Mouse (Mus musculus) myocyte (in vitro differentiated cells): ENCODE data around the gene Zfp423. TPM values are rescaled to one million over a fixed set of nuclear protein-coding genes. Genes with fewer than 3 reads are reported as not detected.

Experiments used
- H3K27me3 ChIP-seq: one replicate; pipeline ENCODE4 v1.6.1; 2011; ENCODE audit not compliant: control insufficient read depth, insufficient read depth, insufficient read length
- H3K36me3 ChIP-seq: one replicate; pipeline ENCODE4 v1.6.1; 2011; ENCODE audit not compliant: control insufficient read depth, insufficient read depth
- H3K4me2 ChIP-seq: one replicate; pipeline ENCODE4 v1.6.1; 2011; ENCODE audit warnings: low read depth, control low read depth
- H3K4me3 ChIP-seq: one replicate; pipeline ENCODE4 v1.5.1; 2011; ENCODE audit warnings: mild to moderate bottlenecking, control low read depth, moderate library complexity
- H3K79me2 ChIP-seq: one replicate; pipeline ENCODE4 v1.6.1; 2011; ENCODE audit not compliant: control insufficient read depth, insufficient read depth
- H3ac ChIP-seq: one replicate; pipeline ENCODE4 v1.6.1; 2011; ENCODE audit not compliant: control insufficient read depth, insufficient read length
- CEBPB ChIP-seq: IDR thresholded peaks from 2 replicates; pipeline ENCODE4 v1.6.1; 2011; ENCODE audit warnings: mild to moderate bottlenecking, moderate library complexity; ENCODE audit not compliant: poor library complexity, insufficient read depth, severe bottlenecking
- E2F4 ChIP-seq: IDR thresholded peaks from one replicate; pipeline ENCODE4 v1.6.1; 2011; ENCODE audit warnings: mild to moderate bottlenecking, control low read depth, moderate library complexity; ENCODE audit not compliant: insufficient read depth
- MAX ChIP-seq: IDR thresholded peaks from one replicate; pipeline ENCODE4 v1.6.1; 2011; ENCODE audit warnings: low read depth, mild to moderate bottlenecking, control low read depth
- MYOD1 ChIP-seq, 3 experiments: IDR thresholded peaks; one replicate each; pipeline ENCODE4 v1.6.1; 2011; ENCODE audit warnings: control low read depth in 2 of 3, low read depth in 2 of 3, mild to moderate bottlenecking in 2 of 3, moderate library complexity in 1 of 3; ENCODE audit not compliant: insufficient read length in 2 of 3, control insufficient read depth in 1 of 3
- MYOG ChIP-seq, 3 experiments: IDR thresholded peaks; one replicate each; pipeline ENCODE4 v1.6.1; 2011; ENCODE audit warnings: control low read depth in 2 of 3, low read depth in 2 of 3, mild to moderate bottlenecking in 2 of 3; ENCODE audit not compliant: insufficient read length in 2 of 3, control insufficient read depth in 1 of 3, insufficient read depth in 1 of 3
- POLR2A ChIP-seq: IDR thresholded peaks from one replicate; pipeline ENCODE4 v1.6.1; 2011; ENCODE audit warnings: low read depth, mild to moderate bottlenecking, control low read depth, moderate library complexity; ENCODE audit not compliant: insufficient read length
- POLR2AphosphoS2 ChIP-seq: IDR thresholded peaks from one replicate; pipeline ENCODE4 v1.6.1; 2011; ENCODE audit warnings: low read depth, control low read depth; ENCODE audit not compliant: insufficient read length
- REST ChIP-seq: IDR thresholded peaks from one replicate; pipeline ENCODE4 v1.6.1; 2011; ENCODE audit warnings: mild to moderate bottlenecking, control low read depth, moderate library complexity; ENCODE audit not compliant: insufficient read depth, insufficient read length
- SRF ChIP-seq: IDR thresholded peaks from one replicate; pipeline ENCODE4 v1.6.1; 2011; ENCODE audit warnings: low read depth; ENCODE audit not compliant: control insufficient read depth, insufficient read length
- TCF12 ChIP-seq: IDR thresholded peaks from one replicate; pipeline ENCODE4 v1.6.1; 2011; ENCODE audit warnings: mild to moderate bottlenecking, control low read depth; ENCODE audit not compliant: poor library complexity, insufficient read depth, severe bottlenecking
- TCF3 ChIP-seq: IDR thresholded peaks from one replicate; pipeline ENCODE4 v1.6.1; 2011; ENCODE audit warnings: low read depth, control low read depth; ENCODE audit not compliant: insufficient read length
- USF1 ChIP-seq: IDR thresholded peaks from one replicate; pipeline ENCODE4 v1.6.1; 2011; ENCODE audit warnings: low read depth, mild to moderate bottlenecking, control low read depth, moderate library complexity
- polyA plus RNA-seq: library from polyadenylated mRNA; unstranded; fragments of >200 nt; fragmentation: generic; extraction: Trizol; gene quantifications from one replicate; pipeline ENCODE4 v1.2.1, GENCODE M21; 2012; ENCODE audit warnings: missing spikeins

Zfp423 gene
- polyA plus RNA-seq, 1 experiment = 0.04 TPM

DNA sequence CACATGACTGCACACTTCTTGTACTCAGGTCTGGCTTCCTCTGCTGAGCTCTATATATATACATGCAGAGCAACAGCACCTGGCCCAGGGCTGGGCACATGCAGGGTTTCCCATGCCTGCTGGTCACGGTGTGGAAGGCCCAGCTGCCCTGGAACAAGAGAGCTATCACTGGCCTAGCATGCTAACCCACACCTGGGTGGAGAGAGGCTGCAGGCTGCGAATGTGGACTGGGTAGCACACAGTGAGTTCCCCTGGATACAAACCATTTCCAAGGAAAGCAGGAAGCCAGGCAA, 295.2 kb downstream of the Zfp423 start:
- Histone ChIP-seq H3K4me2 (no peak overlapping the region), H3K36me3 (no peaks in the 10 kb centered on the region), H3ac (no peak overlapping the region), H3K27me3 (peaks cover 8% of the 10 kb centered on the region), H3K79me2 (no peaks in the 10 kb centered on the region), H3K4me3 (no peak overlapping the region)
- TF ChIP-seq POLR2A = no peak
- no peak for TF ChIP-seq CEBPB
- no peak for TF ChIP-seq MYOG (IDR thresholded peaks at IDR 0.05; ENCODE audit: control insufficient read depth in 1 of 3, insufficient read depth in 1 of 3, insufficient read length in 2 of 3, low read depth in 2 of 3)
- TF ChIP-seq E2F4 = no peak
- TF ChIP-seq MYOD1 (IDR thresholded peaks at IDR 0.05; ENCODE audit: control insufficient read depth in 1 of 3, insufficient read length in 2 of 3, low read depth in 2 of 3) = no peak
- TF ChIP-seq SRF = no peak
- no peak for TF ChIP-seq TCF3
- TF ChIP-seq POLR2AphosphoS2 = no peak
- no peak for TF ChIP-seq TCF12
- TF ChIP-seq USF1 = no peak
- TF ChIP-seq MAX = no peak
- no peak for TF ChIP-seq REST

- TF ChIP-seq E2F4 (no peak), REST (no peak), POLR2A (no peak)
- Histone ChIP-seq H3ac (no peak overlapping the region), H3K4me3 (no peak overlapping the region), H3K4me2 (no peak overlapping the region), H3K36me3 (no peaks in the 10 kb centered on the region), H3K27me3 (peaks cover 8% of the 10 kb centered on the region), H3K79me2 (no peaks in the 10 kb centered on the region)
Observed at GRCm38 (mm10) chr8:87663349-87664216, 295.8 kb downstream of the Zfp423 start.

DNA sequence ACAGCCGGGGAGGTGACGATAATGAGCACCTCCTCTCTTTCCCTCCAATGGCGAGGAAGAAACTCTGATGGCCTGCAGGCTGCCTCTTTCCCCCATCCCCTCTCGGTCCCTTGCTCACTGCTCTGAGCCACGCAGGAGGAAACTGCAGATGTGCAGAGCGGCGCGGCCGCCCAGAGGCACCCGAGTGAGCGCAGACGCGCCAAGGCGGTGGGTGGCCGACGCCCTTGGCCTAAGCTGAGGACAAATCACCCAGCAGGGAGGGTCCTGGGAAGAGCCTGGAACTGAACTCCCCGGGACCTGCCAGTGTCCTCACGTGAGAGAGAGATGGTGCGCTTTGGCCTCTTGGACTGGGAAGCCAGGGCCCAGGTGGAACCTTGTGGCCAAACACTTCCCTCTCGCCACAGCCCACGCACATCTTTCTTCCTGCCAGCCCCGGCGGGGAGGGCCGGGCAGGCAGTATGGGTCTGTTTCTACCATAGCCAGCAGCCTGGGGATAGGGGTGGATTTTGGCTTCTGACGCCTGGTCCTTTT, 296.5 kb downstream of the Zfp423 start:
- no peaks in the 10 kb centered on the region for H3K36me3 ChIP-seq
- no peak overlapping the region for H3K4me2 ChIP-seq
- H3K4me3 ChIP-seq = no peak overlapping the region
- TF ChIP-seq REST (no peak), MAX (no peak), TCF3 (no peak), TCF12 (no peak), MYOD1 (IDR thresholded peaks at IDR 0.05; ENCODE audit: control insufficient read depth in 1 of 3, insufficient read length in 2 of 3, low read depth in 2 of 3) (no peak), POLR2A (no peak), CEBPB (no peak)
- no peaks in the 10 kb centered on the region for H3K79me2 ChIP-seq
- no peak overlapping the region for H3ac ChIP-seq
- peaks cover 8% of the 10 kb centered on the region for H3K27me3 ChIP-seq

- Histone ChIP-seq H3ac (no peak overlapping the region), H3K4me2 (no peak overlapping the region), H3K27me3 (peaks cover 8% of the 10 kb centered on the region), H3K79me2 (no peaks in the 10 kb centered on the region), H3K4me3 (no peak overlapping the region), H3K36me3 (no peaks in the 10 kb centered on the region)
- TF ChIP-seq TCF12 (no peak), E2F4 (no peak), USF1 (no peak), MAX (no peak), POLR2AphosphoS2 (no peak), CEBPB (no peak), SRF (no peak), REST (no peak), TCF3 (no peak), MYOD1 (IDR thresholded peaks at IDR 0.05; ENCODE audit: control insufficient read depth in 1 of 3, insufficient read length in 2 of 3, low read depth in 2 of 3) (no peak), MYOG (IDR thresholded peaks at IDR 0.05; ENCODE audit: control insufficient read depth in 1 of 3, insufficient read depth in 1 of 3, insufficient read length in 2 of 3, low read depth in 2 of 3) (no peak), POLR2A (no peak)
Observed at GRCm38 (mm10) chr8:87662307-87662771, 297.1 kb downstream of the Zfp423 start.
